Mouse (Mus musculus): ENCODE measurements around the gene Chst4. TPM values are rescaled to one million over a fixed set of nuclear protein-coding genes. Genes with fewer than 3 reads are reported as not detected.

Gene Chst4
- polyA plus RNA-seq, 1 experiment, result not detected

DNA sequence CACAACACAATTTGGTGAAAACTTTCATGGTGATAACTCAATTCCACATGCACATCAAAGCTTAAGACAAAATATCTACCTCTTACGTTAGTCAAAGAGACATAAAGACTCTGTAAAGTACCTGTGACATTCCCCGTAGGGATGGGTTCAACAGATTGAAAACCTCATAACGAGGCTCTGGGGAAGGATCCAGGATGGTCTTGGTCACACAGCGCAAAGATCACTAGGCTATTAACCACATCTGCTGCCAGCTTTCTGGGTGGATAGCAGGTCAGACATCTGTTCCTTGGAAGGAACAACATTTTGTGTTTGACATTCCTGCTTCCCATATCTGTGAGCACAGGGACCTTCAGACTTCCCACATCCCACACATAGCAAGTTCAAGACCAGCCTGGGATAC, 30.2 kb upstream of the Chst4 start:
- Histone ChIP-seq H3K27me3 (ENCODE audit: control insufficient read depth, insufficient read depth, insufficient read length) (peaks cover 3% of the 10 kb centered on the region), H3K79me3 (ENCODE audit: low read depth) (no peaks in the 10 kb centered on the region), H3ac (ENCODE audit: control insufficient read depth, insufficient read length, low read depth) (no peak overlapping the region), H3K36me3 (ENCODE audit: control insufficient read depth, insufficient read depth) (no peaks in the 10 kb centered on the region), H3K4me3 (ENCODE audit: insufficient read depth, poor library complexity, severe bottlenecking) (no peak overlapping the region), H3K79me2 (ENCODE audit: control insufficient read depth, insufficient read depth) (no peaks in the 10 kb centered on the region)
- no peak for TF ChIP-seq MAX (IDR thresholded peaks at IDR 0.05)
- TF ChIP-seq MYOD1 (IDR thresholded peaks at IDR 0.05; ENCODE audit: control insufficient read depth, insufficient read length, low read depth), result no peak
- no peak for TF ChIP-seq CTCF (IDR thresholded peaks at IDR 0.05; ENCODE audit: control insufficient read depth, insufficient read depth, insufficient read length)
- no peak for TF ChIP-seq USF1 (IDR thresholded peaks at IDR 0.05; ENCODE audit: low read depth)
- TF ChIP-seq MYOG (IDR thresholded peaks at IDR 0.05; ENCODE audit: control insufficient read depth, extremely low read depth, insufficient read length), result no peak
- no peak for TF ChIP-seq CEBPB (IDR thresholded peaks at IDR 0.05; ENCODE audit: low read depth)
- TF ChIP-seq FOSL1 (IDR thresholded peaks at IDR 0.05; ENCODE audit: insufficient read depth, low read length, poor library complexity, severe bottlenecking), result no peak

DNA sequence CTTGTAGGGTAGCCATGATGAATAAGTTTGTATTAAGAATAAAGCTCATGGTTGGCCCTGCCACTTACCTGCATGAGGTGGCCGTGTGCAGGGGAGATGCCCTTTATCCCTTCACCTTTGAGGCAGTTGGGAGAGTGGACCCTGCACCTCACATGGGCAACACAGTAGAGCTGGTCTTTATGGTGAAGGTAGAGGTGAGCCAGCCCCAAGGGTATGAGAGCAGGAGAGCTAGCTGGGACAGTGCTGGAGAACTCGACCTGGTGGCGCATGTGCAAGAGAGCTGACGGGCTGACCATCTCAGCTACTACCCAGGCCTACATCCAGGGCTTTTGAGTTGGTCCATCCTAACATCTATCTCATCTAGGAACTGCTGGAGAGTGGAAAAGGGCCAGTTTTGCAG, 26.1 kb upstream of the Chst4 start:
- TF ChIP-seq MYOG (IDR thresholded peaks at IDR 0.05; ENCODE audit: control insufficient read depth, extremely low read depth, insufficient read length) (no peak), USF1 (IDR thresholded peaks at IDR 0.05; ENCODE audit: low read depth) (no peak), CTCF (IDR thresholded peaks at IDR 0.05; ENCODE audit: control insufficient read depth, insufficient read depth, insufficient read length) (no peak), MYOD1 (IDR thresholded peaks at IDR 0.05; ENCODE audit: control insufficient read depth, insufficient read length, low read depth) (no peak), CEBPB (IDR thresholded peaks at IDR 0.05; ENCODE audit: low read depth) (no peak), MAX (IDR thresholded peaks at IDR 0.05) (no peak), FOSL1 (IDR thresholded peaks at IDR 0.05; ENCODE audit: insufficient read depth, low read length, poor library complexity, severe bottlenecking) (no peak)
- H3K79me3 ChIP-seq (ENCODE audit: low read depth), result no peaks in the 10 kb centered on the region
- no peaks in the 10 kb centered on the region for H3K79me2 ChIP-seq (ENCODE audit: control insufficient read depth, insufficient read depth)

DNA sequence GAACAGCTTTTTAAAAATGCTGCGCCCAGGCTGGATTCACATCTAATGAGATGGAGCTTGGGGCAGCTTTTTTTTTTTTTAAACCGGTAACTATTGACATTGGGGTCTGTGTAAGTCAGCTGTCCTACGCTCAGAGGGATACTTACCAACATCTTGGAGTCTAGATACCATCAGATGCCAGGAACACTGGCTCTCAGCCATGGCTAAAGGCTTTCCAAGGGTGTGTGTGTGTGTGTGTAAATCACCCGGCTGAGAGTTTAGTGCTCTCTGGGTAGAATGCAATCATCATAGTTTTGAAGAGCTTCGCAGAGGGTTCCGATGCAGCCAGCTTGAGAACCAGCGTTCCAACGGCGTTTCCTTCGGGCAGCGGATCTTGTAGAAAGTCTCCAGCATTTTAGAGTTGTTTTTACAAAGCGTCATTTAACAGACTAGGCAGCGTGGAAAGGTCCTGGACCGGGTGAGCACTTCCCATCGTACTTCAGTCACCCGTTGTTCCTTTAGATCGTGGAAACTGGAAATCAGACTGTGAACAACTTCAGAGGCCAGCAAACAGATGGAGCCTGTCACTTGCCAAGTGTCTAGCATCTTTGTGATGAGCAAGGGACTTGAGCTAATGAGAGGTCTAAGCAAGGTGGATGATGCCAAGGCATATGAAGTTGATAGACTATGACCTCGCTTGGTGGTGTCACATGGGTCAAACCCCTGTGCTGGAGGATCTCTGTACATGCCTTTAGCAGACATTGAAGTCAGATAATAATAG, 25.2 kb upstream of the Chst4 start:
- no peaks in the 10 kb centered on the region for H3K79me2 ChIP-seq (ENCODE audit: control insufficient read depth, insufficient read depth)
- no peaks in the 10 kb centered on the region for H3K27me3 ChIP-seq (ENCODE audit: control insufficient read depth, insufficient read depth, insufficient read length)
- no peak overlapping the region for H3ac ChIP-seq (ENCODE audit: control insufficient read depth, insufficient read length, low read depth)
- TF ChIP-seq MAX (IDR thresholded peaks at IDR 0.05) (no peak), MYOD1 (IDR thresholded peaks at IDR 0.05; ENCODE audit: control insufficient read depth, insufficient read length, low read depth) (no peak), CEBPB (IDR thresholded peaks at IDR 0.05; ENCODE audit: low read depth) (no peak), MYOG (IDR thresholded peaks at IDR 0.05; ENCODE audit: control insufficient read depth, extremely low read depth, insufficient read length) (no peak), CTCF (IDR thresholded peaks at IDR 0.05; ENCODE audit: control insufficient read depth, insufficient read depth, insufficient read length) (no peak), USF1 (IDR thresholded peaks at IDR 0.05; ENCODE audit: low read depth) (no peak), FOSL1 (IDR thresholded peaks at IDR 0.05; ENCODE audit: insufficient read depth, low read length, poor library complexity, severe bottlenecking) (no peak)
- no peaks in the 10 kb centered on the region for H3K36me3 ChIP-seq (ENCODE audit: control insufficient read depth, insufficient read depth)
- no peak overlapping the region for H3K4me3 ChIP-seq (ENCODE audit: insufficient read depth, poor library complexity, severe bottlenecking)
- H3K79me3 ChIP-seq (ENCODE audit: low read depth), result no peaks in the 10 kb centered on the region

More for the DNA sequence above, 26.1 kb upstream of the Chst4 start:
- H3K36me3 ChIP-seq (ENCODE audit: control insufficient read depth, insufficient read depth), result no peaks in the 10 kb centered on the region
- H3K4me3 ChIP-seq (ENCODE audit: insufficient read depth, poor library complexity, severe bottlenecking), result no peak overlapping the region
- H3ac ChIP-seq (ENCODE audit: control insufficient read depth, insufficient read length, low read depth), result no peak overlapping the region
- no peaks in the 10 kb centered on the region for H3K27me3 ChIP-seq (ENCODE audit: control insufficient read depth, insufficient read depth, insufficient read length)

DNA sequence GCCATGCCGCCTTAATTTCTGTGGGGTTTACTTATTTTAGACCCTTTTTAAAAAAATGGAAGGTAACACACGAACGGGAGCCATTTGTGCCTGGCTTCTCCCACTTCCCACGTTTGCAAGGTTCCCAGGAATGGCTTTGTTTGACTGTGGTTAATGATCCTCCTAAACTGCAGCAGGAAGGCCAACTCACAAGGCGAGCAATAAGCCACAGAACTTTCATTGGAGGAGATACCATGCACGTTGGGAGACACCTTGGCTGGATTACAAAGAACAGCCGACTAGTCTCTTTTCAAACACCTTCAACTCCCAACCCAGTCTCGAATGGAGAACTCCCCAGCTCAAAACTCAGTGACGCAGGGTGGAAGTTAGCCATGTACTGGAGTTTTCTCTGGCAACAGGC, 24.6 kb upstream of the Chst4 start:
- no peak overlapping the region for H3K4me3 ChIP-seq (ENCODE audit: insufficient read depth, poor library complexity, severe bottlenecking)
- H3ac ChIP-seq (ENCODE audit: control insufficient read depth, insufficient read length, low read depth), result no peak overlapping the region
- no peaks in the 10 kb centered on the region for H3K36me3 ChIP-seq (ENCODE audit: control insufficient read depth, insufficient read depth)
- peaks cover 4% of the 10 kb centered on the region for H3K27me3 ChIP-seq (ENCODE audit: control insufficient read depth, insufficient read depth, insufficient read length)
- no peaks in the 10 kb centered on the region for H3K79me2 ChIP-seq (ENCODE audit: control insufficient read depth, insufficient read depth)
- no peaks in the 10 kb centered on the region for H3K79me3 ChIP-seq (ENCODE audit: low read depth)
- TF ChIP-seq MYOG (IDR thresholded peaks at IDR 0.05; ENCODE audit: control insufficient read depth, extremely low read depth, insufficient read length), result no peak
- TF ChIP-seq MAX (IDR thresholded peaks at IDR 0.05), result no peak
- TF ChIP-seq MYOD1 (IDR thresholded peaks at IDR 0.05; ENCODE audit: control insufficient read depth, insufficient read length, low read depth), result no peak
- TF ChIP-seq CEBPB (IDR thresholded peaks at IDR 0.05; ENCODE audit: low read depth), result no peak
- no peak for TF ChIP-seq FOSL1 (IDR thresholded peaks at IDR 0.05; ENCODE audit: insufficient read depth, low read length, poor library complexity, severe bottlenecking)
- no peak for TF ChIP-seq USF1 (IDR thresholded peaks at IDR 0.05; ENCODE audit: low read depth)
- TF ChIP-seq CTCF (IDR thresholded peaks at IDR 0.05; ENCODE audit: control insufficient read depth, insufficient read depth, insufficient read length), result no peak

DNA sequence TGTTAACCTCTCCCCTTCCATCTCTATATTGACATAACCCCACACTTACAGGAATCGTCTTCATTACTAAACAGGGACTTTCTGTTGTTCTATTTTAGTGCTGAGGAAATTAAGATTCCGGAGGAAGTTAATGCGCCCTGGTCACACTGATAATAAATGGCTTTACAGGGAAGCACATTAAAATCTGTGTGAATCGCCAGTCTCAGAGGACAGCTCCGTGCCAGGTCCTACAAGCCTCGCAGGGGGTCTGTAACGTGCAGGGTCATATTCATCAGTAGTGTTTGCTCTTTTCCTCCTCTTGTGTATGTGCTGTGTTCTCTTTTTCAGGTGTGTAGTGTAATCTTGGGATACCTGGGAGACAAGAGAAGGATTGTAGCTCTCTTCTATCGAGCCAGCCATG, 18.7 kb upstream of the Chst4 start:
- no peaks in the 10 kb centered on the region for H3K36me3 ChIP-seq (ENCODE audit: control insufficient read depth, insufficient read depth)
- H3K4me3 ChIP-seq (ENCODE audit: insufficient read depth, poor library complexity, severe bottlenecking), result no peak overlapping the region
- H3K79me3 ChIP-seq (ENCODE audit: low read depth), result no peaks in the 10 kb centered on the region
- no peak overlapping the region for H3ac ChIP-seq (ENCODE audit: control insufficient read depth, insufficient read length, low read depth)
- H3K27me3 ChIP-seq (ENCODE audit: control insufficient read depth, insufficient read depth, insufficient read length), result peaks cover 28% of the 10 kb centered on the region
- H3K79me2 ChIP-seq (ENCODE audit: control insufficient read depth, insufficient read depth), result no peaks in the 10 kb centered on the region
- no peak for TF ChIP-seq CTCF (IDR thresholded peaks at IDR 0.05; ENCODE audit: control insufficient read depth, insufficient read depth, insufficient read length)

DNA sequence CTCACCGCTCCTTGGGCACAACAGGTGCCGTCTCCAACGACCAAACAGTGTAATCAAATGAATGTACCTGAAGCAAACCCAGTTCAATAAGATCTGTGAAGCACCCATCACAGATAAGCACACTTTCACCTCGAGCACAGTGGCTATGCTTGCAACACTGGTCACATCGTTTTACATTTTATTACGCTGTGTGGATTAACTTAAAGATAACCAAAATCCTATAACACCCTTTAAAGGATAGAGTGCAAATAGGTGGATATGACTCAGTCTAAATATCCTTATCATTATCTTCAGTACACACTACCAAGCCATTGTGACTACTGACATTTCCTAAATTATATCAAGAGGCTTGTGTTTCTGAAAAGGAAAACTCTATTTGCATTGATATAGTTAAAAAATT, 11.7 kb upstream of the Chst4 start:
- H3K36me3 ChIP-seq (ENCODE audit: control insufficient read depth, insufficient read depth), result no peaks in the 10 kb centered on the region
- H3ac ChIP-seq (ENCODE audit: control insufficient read depth, insufficient read length, low read depth), result no peak overlapping the region
- no peak for TF ChIP-seq MYOG (IDR thresholded peaks at IDR 0.05; ENCODE audit: control insufficient read depth, extremely low read depth, insufficient read length)
- no peak for TF ChIP-seq MAX (IDR thresholded peaks at IDR 0.05)
- TF ChIP-seq MYOD1 (IDR thresholded peaks at IDR 0.05; ENCODE audit: control insufficient read depth, insufficient read length, low read depth), result no peak
- TF ChIP-seq FOSL1 (IDR thresholded peaks at IDR 0.05; ENCODE audit: insufficient read depth, low read length, poor library complexity, severe bottlenecking), result no peak
- no peak for TF ChIP-seq CEBPB (IDR thresholded peaks at IDR 0.05; ENCODE audit: low read depth)
- no peak for TF ChIP-seq CTCF (IDR thresholded peaks at IDR 0.05; ENCODE audit: control insufficient read depth, insufficient read depth, insufficient read length)
- TF ChIP-seq USF1 (IDR thresholded peaks at IDR 0.05; ENCODE audit: low read depth), result no peak
- H3K4me3 ChIP-seq (ENCODE audit: insufficient read depth, poor library complexity, severe bottlenecking), result no peak overlapping the region
- no peaks in the 10 kb centered on the region for H3K79me2 ChIP-seq (ENCODE audit: control insufficient read depth, insufficient read depth)
- H3K79me3 ChIP-seq (ENCODE audit: low read depth), result no peaks in the 10 kb centered on the region
- peaks cover 28% of the 10 kb centered on the region for H3K27me3 ChIP-seq (ENCODE audit: control insufficient read depth, insufficient read depth, insufficient read length)
